Mouse (Mus musculus): Measurements from ENCODE around the gene Ankef1.

- TF ChIP-seq FLI1 (IDR thresholded peaks at IDR 0.05; ENCODE audit: low read length) = no peak
- no peak for TF ChIP-seq GATA1 (IDR thresholded peaks at IDR 0.05; ENCODE audit: borderline replicate concordance, low read length)
Measured at GRCm38 (mm10) chr2:136562336-136562735, 60.6 kb downstream of the Ankef1 start.

Measured in megakaryocyte, embryonic 14.5 days (primary cell).